10 mouse cellular contexts compared by ENCODE assay signal in genomic region chr5:63957607-63958006, GRCm38 (mm10). TPM values are rescaled to one million over a fixed set of nuclear protein-coding genes. Genes with fewer than 3 reads are reported as not detected.
A peak's percentile ranks its signal among the peaks of the same experiment; 100 is the strongest.
DNase-seq lines count a peak whose midpoint lies in the region; ATAC-seq and TF ChIP-seq lines count a peak whose summit lies in the region.
"Had no signal": no experiment of that assay in that cellular context is flagged by ENCODE, and none has a peak within 500 bp of the region (broad histone marks: within the 10 kb centered on the region; RNA-seq: fewer than 3 reads in every experiment).

No protein-coding gene starts in this region.

- ATAC-seq in forebrain, postnatal 0 days: no peak

- no peak overlapping the region for H3K4me3 ChIP-seq in cerebellum, adult 2 months (replicated peaks; ENCODE audit: insufficient read depth, low read depth, low read length)
- no peak overlapping the region for H3K4me3 ChIP-seq in forebrain, postnatal 0 days (ENCODE audit: low read depth, low read length)

- H3K4me2 ChIP-seq in forebrain, postnatal 0 days (ENCODE audit: low read depth): no peak overlapping the region

- no peaks in the 10 kb centered on the region for H3K27me3 ChIP-seq in cerebellum, adult 2 months (ENCODE audit: control insufficient read depth, insufficient read depth, low read length)
- H3K27me3 ChIP-seq in forebrain, postnatal 0 days (ENCODE audit: insufficient read depth, low read length): no peaks in the 10 kb centered on the region

- no peak for TF ChIP-seq CTCF in cerebellum, adult 2 months (IDR thresholded peaks at IDR 0.05; ENCODE audit: borderline replicate concordance, insufficient read depth, low read depth, low read length)
- TF ChIP-seq CTCF in forebrain, postnatal 0 days (IDR thresholded peaks at IDR 0.05; ENCODE audit: low read depth): no peak

- no peaks in the 10 kb centered on the region for H3K9me3 ChIP-seq in forebrain, postnatal 0 days (ENCODE audit: low read length)

- H3K9ac ChIP-seq in forebrain, postnatal 0 days: no peak overlapping the region

- 16% methylated on average over 8 of the region's 8 CpGs for WGBS in cerebellum, adult 2 months
- WGBS in forebrain, postnatal 0 days: 53% methylated on average over 8 of the region's 8 CpGs

- no peak for TF ChIP-seq POLR2A in cerebellum, adult 2 months (IDR thresholded peaks at IDR 0.05; ENCODE audit: borderline replicate concordance, insufficient read depth, low read length)

- no peaks in the 10 kb centered on the region for H3K36me3 ChIP-seq in forebrain, postnatal 0 days (ENCODE audit: insufficient read depth)

- H3K27ac ChIP-seq in cerebellum, adult 2 months (ENCODE audit: insufficient read depth, low read length): peak overlapping the region; percentile 75
- H3K27ac ChIP-seq in forebrain, postnatal 0 days (ENCODE audit: low read depth, low read length): no peak overlapping the region

- peak; percentile 71 for DNase-seq in testis, postnatal 14 days (ENCODE audit: low spot score)
- no peak for DNase-seq in testis, postnatal 10 days (ENCODE audit: low spot score)
- DNase-seq in cerebellum, adult 2 months: peak; percentile 77 to 85
- peak; percentile 35 for DNase-seq in forebrain, postnatal 0 days
- peak; percentile 89 for DNase-seq in skeletal muscle tissue, adult 2 months (ENCODE audit: low read depth, low spot score)
- no peak for DNase-seq in right cerebral cortex, postnatal 25 days
- no peak for DNase-seq in lung, adult 18-20 months
- DNase-seq: kidney, adult 18-20 months; liver; lung, postnatal 14 days had no signal

- peaks cover 20% of the 10 kb centered on the region for H3K4me1 ChIP-seq in cerebellum, adult 2 months (ENCODE audit: control insufficient read depth, insufficient read depth, low read length)
- H3K4me1 ChIP-seq in forebrain, postnatal 0 days (ENCODE audit: insufficient read depth): no peaks in the 10 kb centered on the region

RNA-seq across cellular contexts. Expression of gene Rell1, which starts 11.1 kb away (rescaled TPM):
- 10.5 and 13.3 TPM in 2 replicates for polyA plus RNA-seq in cerebellum, adult 2 months (2012; rRNA removed)
- 5.1 and 5.3 TPM in 2 replicates for total RNA-seq in forebrain, postnatal 0 days (2014; rRNA removed)
- 9.6 and 11.2 TPM in 2 replicates for polyA plus RNA-seq in forebrain, postnatal 0 days (2015; fragmentation: Nextera tagmentation; extraction: Ambion mirVana)

Comparison
In these comparisons a context has a peak if more than half of its experiments do, and no peak if none do; other contexts are left out.
1. DNase-seq: peak in testis, postnatal 14 days (single experiment), cerebellum, adult 2 months (2 of 2), forebrain, postnatal 0 days (single experiment) and skeletal muscle tissue, adult 2 months (single experiment); none in testis, postnatal 10 days (single experiment), right cerebral cortex, postnatal 25 days (single experiment) and lung, adult 18-20 months (0 of 2).